Mouse (Mus musculus): ENCODE results near the gene Dse. TPM values are rescaled to one million over a fixed set of nuclear protein-coding genes. Genes with fewer than 3 reads are reported as not detected.

Gene Dse
- polyA plus RNA-seq, 1 experiment from 2014 or later: 12.4 TPM

DNA sequence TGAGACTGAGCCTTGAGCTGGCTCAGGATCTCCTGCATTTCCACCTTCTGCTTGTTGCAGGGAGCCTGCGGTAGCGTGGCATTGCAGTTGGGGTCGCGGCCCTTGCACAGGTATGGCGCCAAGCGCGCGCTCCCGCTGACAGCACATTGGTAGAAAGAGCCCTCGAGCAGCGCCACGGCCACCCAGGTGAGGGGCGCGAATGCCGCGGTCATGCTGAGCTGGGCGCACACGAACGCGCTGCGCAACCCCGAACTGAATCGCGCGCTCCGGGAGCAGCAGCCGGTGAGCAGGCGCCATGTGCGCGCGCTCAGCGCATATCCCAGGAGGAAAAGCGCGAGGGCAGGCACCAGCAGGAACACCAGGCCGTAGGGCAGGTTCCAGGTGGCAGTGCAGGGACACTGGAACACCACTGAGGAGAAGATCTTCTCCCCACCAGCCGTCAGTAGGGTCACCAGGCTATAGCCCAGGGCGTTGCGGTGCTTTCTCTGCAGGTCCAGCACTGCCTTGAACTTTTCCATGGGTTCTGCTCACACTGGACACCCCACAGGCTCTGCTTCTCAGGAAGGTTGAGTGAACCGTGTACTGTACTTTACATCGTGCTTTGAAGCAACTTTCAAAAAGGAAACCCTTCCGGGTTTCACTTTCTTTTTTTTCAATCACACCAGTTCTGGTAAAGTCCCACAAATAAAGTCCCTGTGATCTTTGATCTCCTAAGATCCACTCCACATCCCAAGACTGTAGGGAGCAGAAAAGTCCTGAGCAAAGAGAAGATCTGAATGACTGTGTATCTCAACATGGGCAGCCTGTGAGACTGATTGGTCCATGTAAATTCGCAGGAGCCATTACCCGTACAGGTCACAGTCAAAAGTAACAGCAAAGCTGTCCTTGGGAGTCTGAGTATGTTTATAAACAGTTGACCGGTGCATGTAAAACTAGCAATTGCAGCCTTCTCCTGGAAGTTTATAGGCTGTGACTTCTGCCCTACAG lies 79.8 kb downstream of the Dse start, which contains the start of gene Calhm6:
TSS of gene Calhm6 (minus strand) at position 593 of the 987 bp plus-strand sequence.
- Histone ChIP-seq H3K4me1 (replicated peaks) (peaks cover 3% of the 10 kb centered on the region; the same call in 1 of the 2 replicates), H3K36me3 (no peaks in the 10 kb centered on the region), H3K9me3 (replicated peaks) (no peaks in the 10 kb centered on the region), H3K4me2 (peak within 1 kb of the TSS; percentile 91), H3K27me3 (no peaks in the 10 kb centered on the region), H3K27ac (no peak within 1 kb of the TSS), H3K9ac (peak within 1 kb of the TSS; percentile 47), H3K4me3 (peak within 1 kb of the TSS; percentile 61)
- 15% methylated on average over 44 of the region's 44 CpGs for WGBS
- no peak; the same call in 1 of the 2 replicates for ATAC-seq (replicated peaks; ENCODE audit: insufficient number of reproducible peaks, insufficient read depth, low FRiP score, low read depth)

DNA sequence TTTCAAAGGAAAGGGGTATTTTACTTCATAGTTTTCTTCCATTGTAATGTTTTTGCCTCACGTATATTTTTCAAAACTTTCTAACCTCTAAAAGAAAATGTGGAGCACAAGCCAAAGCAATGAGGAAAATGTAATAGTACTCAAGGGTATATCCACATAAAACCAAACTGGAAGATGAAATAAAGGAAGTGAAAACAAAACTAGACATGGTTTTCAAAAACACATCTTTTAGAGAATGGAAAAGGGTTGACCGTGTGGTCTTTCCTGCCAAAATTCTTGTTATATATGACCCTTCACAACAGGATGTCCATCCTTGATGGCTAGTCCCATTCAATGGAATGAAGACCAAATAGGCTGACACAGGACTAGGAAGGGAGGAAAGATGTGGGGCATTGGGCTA lies 89.1 kb downstream of the Dse start:
- no peaks in the 10 kb centered on the region for H3K36me3 ChIP-seq
- no peaks in the 10 kb centered on the region for H3K9me3 ChIP-seq (replicated peaks)
- no peaks in the 10 kb centered on the region for H3K27me3 ChIP-seq
- ATAC-seq (replicated peaks; ENCODE audit: insufficient number of reproducible peaks, insufficient read depth, low FRiP score, low read depth): no peak
- H3K4me1 ChIP-seq (replicated peaks): no peaks in the 10 kb centered on the region
- WGBS: 78% methylated on average over 2 of the region's 2 CpGs
- no peak overlapping the region for H3K27ac ChIP-seq
- H3K4me2 ChIP-seq: no peak overlapping the region
- no peak overlapping the region for H3K9ac ChIP-seq
- no peak overlapping the region for H3K4me3 ChIP-seq

DNA sequence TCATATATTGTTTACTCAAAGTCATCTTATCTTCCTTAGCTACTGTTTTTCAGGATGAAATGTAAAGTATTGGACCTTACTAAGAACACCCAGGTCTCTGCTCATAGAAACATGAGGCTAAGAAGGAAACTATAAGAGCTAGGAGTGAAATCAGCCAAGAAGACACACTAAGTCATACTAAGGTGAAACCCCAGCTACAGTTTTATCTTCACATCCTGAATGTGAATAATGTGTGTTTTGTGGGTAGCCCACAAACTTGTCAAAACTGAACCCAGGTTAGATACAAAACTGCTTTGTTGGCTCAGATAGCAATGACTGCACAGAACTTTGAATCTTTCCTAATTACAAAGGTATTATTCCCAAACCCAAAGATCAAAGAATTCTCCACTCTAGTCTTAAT lies 89.7 kb downstream of the Dse start:
- H3K4me2 ChIP-seq: no peak overlapping the region
- no peak overlapping the region for H3K27ac ChIP-seq
- H3K9me3 ChIP-seq (replicated peaks): no peaks in the 10 kb centered on the region
- ATAC-seq (replicated peaks; ENCODE audit: insufficient number of reproducible peaks, insufficient read depth, low FRiP score, low read depth): no peak
- no peak overlapping the region for H3K9ac ChIP-seq
- no peaks in the 10 kb centered on the region for H3K4me1 ChIP-seq (replicated peaks)
- H3K36me3 ChIP-seq: no peaks in the 10 kb centered on the region
- no peak overlapping the region for H3K4me3 ChIP-seq
- H3K27me3 ChIP-seq: no peaks in the 10 kb centered on the region

DNA sequence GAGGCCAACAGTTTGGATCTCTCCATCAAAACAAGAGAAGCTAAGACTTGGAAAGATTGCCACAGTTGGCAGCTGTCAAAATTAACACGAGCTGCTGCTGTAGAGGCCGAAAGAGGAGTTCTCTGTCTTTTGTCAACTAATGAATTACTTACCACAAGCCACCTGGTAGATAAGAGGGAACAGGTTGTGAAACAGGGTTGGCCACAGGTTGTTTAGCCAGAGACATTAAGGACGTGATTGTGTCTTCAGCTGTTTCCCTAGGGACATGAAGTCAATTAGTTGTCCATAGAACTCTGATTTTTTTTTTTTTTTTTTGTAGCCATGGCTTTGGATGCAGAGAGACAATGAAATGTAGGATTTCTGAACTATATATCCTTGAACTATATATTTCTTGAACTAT lies 90.4 kb downstream of the Dse start:
- Histone ChIP-seq H3K9me3 (replicated peaks) (no peaks in the 10 kb centered on the region), H3K9ac (no peak overlapping the region), H3K4me2 (no peak overlapping the region), H3K36me3 (no peaks in the 10 kb centered on the region), H3K4me3 (no peak overlapping the region), H3K27ac (no peak overlapping the region), H3K4me1 (replicated peaks) (no peaks in the 10 kb centered on the region), H3K27me3 (no peaks in the 10 kb centered on the region)
- WGBS: 48% methylated on average over 3 of the region's 3 CpGs
- no peak for ATAC-seq (replicated peaks; ENCODE audit: insufficient number of reproducible peaks, insufficient read depth, low FRiP score, low read depth)

DNA sequence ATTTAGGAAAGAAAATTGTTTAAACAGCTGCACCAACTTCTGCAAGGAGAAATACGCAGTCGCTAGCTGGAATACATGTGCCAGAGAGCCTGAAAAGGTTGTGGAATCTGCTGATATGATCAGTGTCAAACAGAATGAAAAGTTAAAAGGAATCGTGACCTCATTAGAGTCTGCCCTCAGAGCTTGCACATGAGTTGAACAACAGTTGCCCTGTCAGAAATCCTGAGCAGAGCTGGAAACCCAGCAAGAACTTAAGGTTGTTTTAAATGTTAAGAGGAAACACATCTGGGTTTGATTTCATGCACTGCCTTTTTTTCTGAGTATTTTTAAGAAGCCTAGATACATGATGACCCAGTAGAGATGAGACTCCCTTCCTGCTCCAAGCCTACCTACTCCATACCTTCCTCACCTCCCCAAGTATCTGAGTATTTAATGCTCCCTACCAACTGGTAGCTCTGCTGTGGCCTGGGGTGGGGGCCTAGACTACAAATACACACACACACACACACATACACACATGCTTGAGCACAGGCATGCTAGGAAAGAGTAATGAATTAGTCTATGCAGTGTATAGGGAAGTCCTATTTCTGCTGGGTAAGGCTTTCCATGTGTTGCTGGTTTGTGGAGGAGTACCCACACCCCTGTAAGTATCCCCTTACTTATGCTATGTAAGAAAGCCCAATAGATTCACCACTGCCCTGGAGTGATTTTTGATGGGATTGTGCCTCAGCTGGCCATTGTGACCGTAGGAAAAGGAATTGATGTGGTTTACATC lies 95.4 kb downstream of the Dse start:
- H3K4me1 ChIP-seq (replicated peaks): no peaks in the 10 kb centered on the region
- no peak overlapping the region for H3K9ac ChIP-seq
- H3K4me2 ChIP-seq: no peak overlapping the region
- no peaks in the 10 kb centered on the region for H3K9me3 ChIP-seq (replicated peaks)
- no peaks in the 10 kb centered on the region for H3K36me3 ChIP-seq
- 68% methylated on average over 4 of the region's 4 CpGs for WGBS
- no peak; the same call in 1 of the 2 replicates for ATAC-seq (replicated peaks; ENCODE audit: insufficient number of reproducible peaks, insufficient read depth, low FRiP score, low read depth)
- no peak overlapping the region for H3K27ac ChIP-seq
- no peak overlapping the region for H3K4me3 ChIP-seq
- no peaks in the 10 kb centered on the region for H3K27me3 ChIP-seq

- Histone ChIP-seq H3K27me3 (no peaks in the 10 kb centered on the region), H3K27ac (no peak overlapping the region), H3K36me3 (no peaks in the 10 kb centered on the region), H3K4me2 (no peak overlapping the region), H3K4me3 (no peak overlapping the region), H3K4me1 (replicated peaks) (no peaks in the 10 kb centered on the region), H3K9ac (no peak overlapping the region), H3K9me3 (replicated peaks) (no peaks in the 10 kb centered on the region)
- 70% methylated on average over 13 of the region's 13 CpGs for WGBS
- ATAC-seq (replicated peaks; ENCODE audit: insufficient number of reproducible peaks, insufficient read depth, low FRiP score, low read depth): no peak
These were observed 96.6 kb downstream of the Dse start for GRCm38 (mm10) chr10:34110863-34111465.

Other genes with a start within 250 kb of the Dse start
- 79.4 and 100 TPM in 2 replicates for gene Rwdd1, start 188.1 kb downstream of the Dse start, polyA plus RNA-seq (2015; fragmentation: Nextera tagmentation; extraction: Ambion mirVana)
- gene Trappc3l, start 170.1 kb downstream of the Dse start, polyA plus RNA-seq (2015; fragmentation: Nextera tagmentation; extraction: Ambion mirVana): not detected in 2 replicates
- not detected in 2 replicates for gene Calhm4, start 163.4 kb downstream of the Dse start, polyA plus RNA-seq (2015; fragmentation: Nextera tagmentation; extraction: Ambion mirVana)
- 1.6 and 1.9 TPM in 2 replicates for gene Calhm5, start 111.2 kb downstream of the Dse start, polyA plus RNA-seq (2015; fragmentation: Nextera tagmentation; extraction: Ambion mirVana)
- 0.78 and 0.89 TPM in 2 replicates for gene Calhm6, start 79.7 kb downstream of the Dse start, polyA plus RNA-seq (2015; fragmentation: Nextera tagmentation; extraction: Ambion mirVana)
- gene Tspyl1, start 74.5 kb upstream of the Dse start, polyA plus RNA-seq (2015; fragmentation: Nextera tagmentation; extraction: Ambion mirVana): 69.4 and 72.5 TPM in 2 replicates
- gene Tspyl4, start 89.7 kb upstream of the Dse start, polyA plus RNA-seq (2015; fragmentation: Nextera tagmentation; extraction: Ambion mirVana): 18.5 and 20.1 TPM in 2 replicates
- gene Col10a1, start 182.3 kb upstream of the Dse start, polyA plus RNA-seq (2015; fragmentation: Nextera tagmentation; extraction: Ambion mirVana): 0.16 TPM in 1 of 2 replicates, not detected in the other
- 5.1 and 6.5 TPM in 2 replicates for gene Nt5dc1, start 210.8 kb upstream of the Dse start, polyA plus RNA-seq (2015; fragmentation: Nextera tagmentation; extraction: Ambion mirVana)